Mouse (Mus musculus): ENCODE measurements at regions not wholly inside any gene's neighbourhood (a gene's known extent, or its start where the extent isn't known, plus 50 kb on each side); places are given as distances from the start of the nearest gene placed in this dataset.

DNA sequence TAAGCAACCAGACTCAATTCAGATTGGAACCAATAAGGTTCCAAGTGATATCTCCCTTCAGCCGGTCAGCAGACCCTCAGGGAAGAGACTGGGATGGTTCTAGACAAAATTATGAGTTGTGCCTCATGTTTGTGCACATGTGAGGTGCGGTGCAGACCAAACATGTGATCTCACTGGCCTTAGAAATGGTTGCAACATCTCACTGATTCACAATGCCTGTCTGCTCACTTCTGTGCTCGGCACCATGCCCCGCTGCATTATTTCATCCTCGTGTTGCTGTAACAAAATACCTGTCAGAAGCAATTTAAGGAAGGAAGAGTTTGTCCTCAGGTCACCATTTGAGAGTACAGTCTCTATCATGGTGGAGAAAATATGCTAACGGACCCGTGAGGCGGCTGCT lies 66.9 kb upstream of the Dusp10 start:
- TF ChIP-seq MAFK (IDR thresholded peaks at IDR 0.05; ENCODE audit: insufficient read depth, low read depth, low read length), result no peak
- no peak for TF ChIP-seq ZC3H11A (IDR thresholded peaks at IDR 0.05; ENCODE audit: borderline replicate concordance, low read depth, low read length)
- TF ChIP-seq HCFC1 (IDR thresholded peaks at IDR 0.05; ENCODE audit: borderline replicate concordance, insufficient read depth, low read length), result no peak
- no peak for TF ChIP-seq ZNF384 (IDR thresholded peaks at IDR 0.05; ENCODE audit: low read depth, low read length)
- no peak for TF ChIP-seq CHD2 (IDR thresholded peaks at IDR 0.05; ENCODE audit: low read depth, low read length)

All from ES-E14 (cell line).